ENCODE assay signal across 7 mouse cellular contexts in the genomic region with DNA sequence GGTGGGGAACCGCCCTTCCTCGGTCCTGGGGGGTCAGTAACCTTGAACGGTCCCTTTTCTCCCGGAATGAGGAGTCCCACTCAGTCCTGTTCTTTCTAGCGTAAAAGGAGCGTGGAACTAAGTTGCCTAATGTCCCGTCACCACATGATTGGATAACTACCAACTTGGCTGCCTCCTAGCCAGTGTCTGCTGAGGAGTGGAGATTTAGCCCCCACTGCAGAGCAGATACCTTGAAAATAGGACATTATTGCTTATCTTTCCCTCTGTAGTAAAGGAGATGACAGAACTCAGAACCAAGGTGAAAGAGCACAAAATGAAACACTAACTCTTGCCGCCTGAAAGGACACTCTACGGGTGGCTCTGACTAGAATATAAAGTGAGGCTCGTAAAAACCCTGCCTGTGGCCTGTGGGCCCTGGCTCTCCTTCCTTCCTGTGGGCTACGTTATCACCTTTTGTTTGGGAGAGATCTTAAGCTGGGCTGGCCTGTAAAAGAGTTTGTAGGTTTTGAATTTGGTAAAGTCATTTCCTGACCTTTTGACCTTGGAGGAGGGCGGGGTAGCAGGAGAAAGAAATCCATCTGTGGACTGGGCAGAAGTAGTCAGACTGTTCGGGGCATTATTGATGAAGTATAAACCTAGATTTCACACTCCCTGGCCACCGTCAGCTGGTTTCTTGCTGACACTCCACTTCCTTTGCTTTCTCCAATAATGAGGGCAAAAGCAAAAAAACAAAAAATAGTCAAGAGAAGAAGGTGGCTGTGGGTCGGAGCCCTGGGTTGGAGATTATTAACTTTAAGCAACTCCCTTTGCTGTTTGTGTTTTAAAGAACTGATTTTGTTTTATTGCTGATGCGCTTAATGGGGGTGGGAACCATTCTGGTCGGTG.
A peak's percentile ranks its signal among the peaks of the same experiment; 100 is the strongest.
DNase-seq lines count a peak whose midpoint lies in the region; ATAC-seq lines count a peak whose summit lies in the region.

No protein-coding gene starts in this region.

- H3K36me3 ChIP-seq in neural tube, embryonic 11.5 days (ENCODE audit: control insufficient read depth, insufficient read depth, low read length): no peaks in the 10 kb centered on the region; the same call in 1 of the 2 replicates
- H3K36me3 ChIP-seq in embryonic facial prominence, embryonic 11.5 days (replicated peaks; ENCODE audit: control insufficient read depth, insufficient read depth, low read depth, low read length): no peaks in the 10 kb centered on the region

- DNase-seq in neural tube, embryonic 11.5 days (ENCODE audit: low spot score): peak; percentile 28
- DNase-seq in neural tube, embryonic 10.5 days (ENCODE audit: extremely low spot score, low spot score): no peak
- no peak for DNase-seq in embryonic facial prominence, embryonic 11.5 days (ENCODE audit: low spot score)
- DNase-seq in ovary, postnatal 14 days (ENCODE audit: low spot score): no peak
- DNase-seq in layer of hippocampus, adult 9-10 months (ENCODE audit: low spot score): no peak

- H3K4me1 ChIP-seq in neural tube, embryonic 11.5 days (ENCODE audit: control insufficient read depth, insufficient read depth, low read length): peaks cover 29% of the 10 kb centered on the region
- H3K4me1 ChIP-seq in embryonic facial prominence, embryonic 11.5 days (ENCODE audit: control insufficient read depth, insufficient read depth, low read length): peaks cover 7% of the 10 kb centered on the region

- H3K27me3 ChIP-seq in neural tube, embryonic 11.5 days (ENCODE audit: control insufficient read depth, insufficient read depth, low read length): no peaks in the 10 kb centered on the region
- no peaks in the 10 kb centered on the region for H3K27me3 ChIP-seq in embryonic facial prominence, embryonic 11.5 days (ENCODE audit: control insufficient read depth, insufficient read depth, low read length)

- 5% methylated on average over 17 of the region's 17 CpGs for WGBS in neural tube, embryonic 11.5 days
- 23% methylated on average over 17 of the region's 17 CpGs for WGBS in embryonic facial prominence, embryonic 11.5 days

- no peak overlapping the region for H3K4me3 ChIP-seq in neural tube, embryonic 11.5 days (ENCODE audit: low read depth, low read length)
- no peak overlapping the region for H3K4me3 ChIP-seq in embryonic facial prominence, embryonic 11.5 days (ENCODE audit: low read depth, low read length)

- peak; percentile 40; the same call in 1 of the 2 replicates for ATAC-seq in neural tube, embryonic 11.5 days (ENCODE audit: insufficient read depth, low FRiP score, low TSS enrichment)
- 0 out of 2 replicates have a peak, but pooled peaks have one; percentile 41 for ATAC-seq in embryonic facial prominence, embryonic 11.5 days (replicated peaks; ENCODE audit: insufficient number of reproducible peaks, low FRiP score, low TSS enrichment, low read depth)
- ATAC-seq in inflammation-experienced regulatory T-cells, adult 6 months: peak; percentile 25
- ATAC-seq in megakaryocyte, adult 5-6 weeks (ENCODE audit: poor library complexity, severe bottlenecking): peak; percentile 43

- no peaks in the 10 kb centered on the region for H3K9me3 ChIP-seq in neural tube, embryonic 11.5 days (ENCODE audit: control insufficient read depth, low read length)
- no peaks in the 10 kb centered on the region for H3K9me3 ChIP-seq in embryonic facial prominence, embryonic 11.5 days (replicated peaks; ENCODE audit: control insufficient read depth, low read length)

- peak overlapping the region; percentile 12 for H3K4me2 ChIP-seq in neural tube, embryonic 11.5 days (ENCODE audit: low read depth)
- no peak overlapping the region for H3K4me2 ChIP-seq in embryonic facial prominence, embryonic 11.5 days (ENCODE audit: low read depth, low read length)

- peak overlapping the region; percentile 55 for H3K27ac ChIP-seq in neural tube, embryonic 11.5 days (ENCODE audit: low read depth, low read length)
- no peak overlapping the region for H3K27ac ChIP-seq in embryonic facial prominence, embryonic 11.5 days (replicated peaks; ENCODE audit: low read depth, low read length)

- H3K9ac ChIP-seq in neural tube, embryonic 11.5 days (ENCODE audit: low read length): no peak overlapping the region
- H3K9ac ChIP-seq in embryonic facial prominence, embryonic 11.5 days (replicated peaks; ENCODE audit: low read length): no peak overlapping the region
